Mouse (Mus musculus): ENCODE data around the gene S100a3.

- TF ChIP-seq CTCF (IDR thresholded peaks at IDR 0.05; ENCODE audit: control insufficient read depth, insufficient read depth, insufficient replicate concordance, low read depth, low read length), result no peak
- no peak for TF ChIP-seq POLR2A (IDR thresholded peaks at IDR 0.05; ENCODE audit: control insufficient read depth, low read depth, low read length)
Observed at GRCm38 (mm10) chr3:90586906-90587305, 26.5 kb downstream of the S100a3 start.
